Comparison of ENCODE assay signal across 8 mouse cellular contexts in the genomic region with DNA sequence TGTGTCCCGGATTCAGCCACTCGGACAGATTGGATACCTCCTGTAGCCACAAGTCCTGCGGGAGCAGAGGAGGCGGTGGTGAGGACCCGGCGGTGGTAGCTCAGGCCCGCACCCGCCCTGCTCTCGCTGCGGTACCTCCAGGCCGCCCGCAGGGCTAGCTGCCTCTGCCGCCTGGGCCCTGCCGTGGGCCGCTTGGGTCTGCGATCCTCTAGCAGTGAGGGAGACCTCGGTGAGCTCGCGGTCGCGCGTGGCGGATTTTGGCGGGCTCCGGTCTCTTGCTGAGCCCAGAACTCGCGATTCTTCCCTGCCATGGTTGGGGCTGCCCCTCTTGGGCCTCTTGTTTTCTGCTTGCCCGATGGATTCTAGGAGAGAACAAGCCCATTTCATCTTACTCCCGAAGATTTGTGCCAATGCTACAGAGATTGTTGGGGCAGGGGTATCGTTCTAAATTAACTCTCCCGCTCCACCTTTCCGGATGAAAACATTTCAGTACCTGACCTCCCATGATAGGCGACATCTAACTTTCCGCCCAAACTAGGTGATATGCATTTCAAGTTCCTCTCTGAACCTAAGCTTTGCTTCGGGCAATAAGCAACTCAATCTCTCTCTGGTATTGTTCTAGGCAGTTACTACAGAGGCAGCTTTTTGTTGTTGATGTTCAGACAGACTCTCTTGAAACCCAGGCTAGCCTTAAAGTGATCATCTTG. TPM values are rescaled to one million over a fixed set of nuclear protein-coding genes. Genes with fewer than 3 reads are reported as not detected.
DNase-seq lines count a peak whose midpoint lies in the region; ATAC-seq and TF ChIP-seq lines count a peak whose summit lies in the region.

No protein-coding gene starts in this region.

- H3K27me3 ChIP-seq in kidney, embryonic 14.5 days (ENCODE audit: control insufficient read depth, insufficient read depth, low read length): no peaks in the 10 kb centered on the region
- no peaks in the 10 kb centered on the region for H3K27me3 ChIP-seq in MEL (ENCODE audit: control insufficient read depth in 1 of 2, insufficient read depth in 2 of 2, low read length in 2 of 2)
- H3K27me3 ChIP-seq in forebrain, embryonic 12.5 days: no peaks in the 10 kb centered on the region
- H3K27me3 ChIP-seq in liver, embryonic 16.5 days (ENCODE audit: control insufficient read depth, insufficient read depth, low read depth, low read length): no peaks in the 10 kb centered on the region

- peak; percentile 77 for ATAC-seq in kidney, embryonic 14.5 days (ENCODE audit: low FRiP score, low TSS enrichment)
- peak; percentile 67 for ATAC-seq in forebrain, embryonic 12.5 days (ENCODE audit: low FRiP score)
- peak; percentile 68 for ATAC-seq in liver, embryonic 16.5 days (ENCODE audit: low read depth)

- peak overlapping the region; percentile 83 for H3K4me2 ChIP-seq in kidney, embryonic 14.5 days (replicated peaks; ENCODE audit: low read depth, low read length)
- peak overlapping the region; percentile 88 for H3K4me2 ChIP-seq in forebrain, embryonic 12.5 days
- peak overlapping the region; percentile 93 for H3K4me2 ChIP-seq in liver, embryonic 16.5 days (ENCODE audit: low read depth, low read length)

- no peak for TF ChIP-seq EP300 in MEL (IDR thresholded peaks at IDR 0.05; ENCODE audit: low read depth in 1 of 2, low read length in 2 of 2)

- TF ChIP-seq POLR2A in MEL (IDR thresholded peaks at IDR 0.05; ENCODE audit: control insufficient read depth in 1 of 2, insufficient read depth in 1 of 2, low read depth in 1 of 2, low read length in 2 of 2, poor library complexity in 1 of 2): no peak

- H3K79me2 ChIP-seq in MEL (ENCODE audit: control insufficient read depth, insufficient read depth, low read length, poor library complexity): peaks cover 18% of the 10 kb centered on the region

- under 1% methylated on average over 34 of the region's 35 CpGs for WGBS in kidney, embryonic 14.5 days
- 2% methylated on average over 34 of the region's 35 CpGs for WGBS in forebrain, embryonic 12.5 days
- 1% methylated on average over 35 of the region's 35 CpGs for WGBS in liver, embryonic 16.5 days (ENCODE audit: insufficient replicate concordance)

- H3K9me3 ChIP-seq in kidney, embryonic 14.5 days (ENCODE audit: control insufficient read depth, low read length): no peaks in the 10 kb centered on the region
- no peaks in the 10 kb centered on the region for H3K9me3 ChIP-seq in MEL (replicated peaks; ENCODE audit: insufficient read depth, low read length)
- H3K9me3 ChIP-seq in forebrain, embryonic 12.5 days: no peaks in the 10 kb centered on the region
- H3K9me3 ChIP-seq in liver, embryonic 16.5 days (replicated peaks; ENCODE audit: control insufficient read depth, low read length): no peaks in the 10 kb centered on the region

- TF ChIP-seq RAD21 in MEL (IDR thresholded peaks at IDR 0.05; ENCODE audit: low read depth, low read length): no peak

- TF ChIP-seq CTCF in MEL (IDR thresholded peaks at IDR 0.05 in 2 of 3, conservative IDR thresholded peaks at IDR 0.05 in 1 of 3; ENCODE audit: control insufficient read depth in 1 of 3, insufficient read depth in 1 of 3, low read depth in 2 of 3, low read length in 3 of 3, poor library complexity in 1 of 3, severe bottlenecking in 1 of 3): no peak

- no peak for DNase-seq in kidney, adult 9 months
- peak; percentile 69 for DNase-seq in MEL (ENCODE audit: low read depth, low spot score)
- no peak for DNase-seq in layer of hippocampus, adult 9-11 months
- DNase-seq in frontal cortex, postnatal 10 days (ENCODE audit: low spot score in 2 of 2): no peak
- DNase-seq in layer of hippocampus, adult 18-20 months (ENCODE audit: low spot score in 2 of 2): no peak

- H3K4me1 ChIP-seq in kidney, embryonic 14.5 days (ENCODE audit: control insufficient read depth, insufficient read depth, low read length): peaks cover 17% of the 10 kb centered on the region
- peaks cover 0 to 13% of the 10 kb centered on the region in 2 experiments; a peak in 3 of 4 replicates for H3K4me1 ChIP-seq in MEL (ENCODE audit: control insufficient read depth in 1 of 2, insufficient read depth in 2 of 2, low read length in 2 of 2)
- peaks cover 47% of the 10 kb centered on the region for H3K4me1 ChIP-seq in forebrain, embryonic 12.5 days
- peaks cover 16% of the 10 kb centered on the region for H3K4me1 ChIP-seq in liver, embryonic 16.5 days (ENCODE audit: control insufficient read depth, low read depth, low read length)

- H3K4me3 ChIP-seq in kidney, embryonic 14.5 days (ENCODE audit: low read length): peak overlapping the region; percentile 89
- H3K4me3 ChIP-seq in MEL (ENCODE audit: control insufficient read depth in 1 of 2, insufficient read depth in 1 of 2, low read depth in 2 of 2, low read length in 2 of 2): peak overlapping the region; percentile 87 to 95
- peak overlapping the region; percentile 79 for H3K4me3 ChIP-seq in forebrain, embryonic 12.5 days (replicated peaks)
- H3K4me3 ChIP-seq in liver, embryonic 16.5 days (ENCODE audit: low read depth, low read length): peak overlapping the region; percentile 89

- H3K9ac ChIP-seq in kidney, embryonic 14.5 days (ENCODE audit: low read depth, low read length): peak overlapping the region; percentile 94
- H3K9ac ChIP-seq in MEL (ENCODE audit: control insufficient read depth, low read depth, low read length, poor library complexity, severe bottlenecking): peak overlapping the region; percentile 95
- H3K9ac ChIP-seq in forebrain, embryonic 12.5 days: peak overlapping the region; percentile 93
- H3K9ac ChIP-seq in liver, embryonic 16.5 days (ENCODE audit: low read depth, low read length): peak overlapping the region; percentile 97

- peaks cover 35% of the 10 kb centered on the region for H3K36me3 ChIP-seq in kidney, embryonic 14.5 days (ENCODE audit: control insufficient read depth, insufficient read depth, low read length)
- H3K36me3 ChIP-seq in MEL (ENCODE audit: control insufficient read depth in 1 of 2, insufficient read depth in 2 of 2, low read length in 2 of 2): peaks cover 0 to 6% of the 10 kb centered on the region in 2 experiments; a peak in 2 of 4 replicates
- peaks cover 32% of the 10 kb centered on the region for H3K36me3 ChIP-seq in forebrain, embryonic 12.5 days (replicated peaks)
- H3K36me3 ChIP-seq in liver, embryonic 16.5 days (ENCODE audit: control insufficient read depth, insufficient read depth): peaks cover 16% of the 10 kb centered on the region; the same call in 1 of the 2 replicates

- H3K27ac ChIP-seq in kidney, embryonic 14.5 days (ENCODE audit: low read depth, low read length): peak overlapping the region; percentile 81
- peak overlapping the region; percentile 83 for H3K27ac ChIP-seq in MEL (ENCODE audit: control insufficient read depth, low read depth, low read length)
- H3K27ac ChIP-seq in forebrain, embryonic 12.5 days: peak overlapping the region; percentile 88
- H3K27ac ChIP-seq in liver, embryonic 16.5 days (ENCODE audit: low read length): peak overlapping the region; percentile 87

TF ChIP-seq in MEL, 35 proteins besides CTCF, POLR2A, EP300 and RAD21:
- TF ChIP-seq MXI1 (IDR thresholded peaks at IDR 0.05; ENCODE audit: low read depth, low read length): no peak
- TF ChIP-seq ZMIZ1 (IDR thresholded peaks at IDR 0.05; ENCODE audit: low read depth, low read length): no peak
- no peak for TF ChIP-seq GABPA (IDR thresholded peaks at IDR 0.05; ENCODE audit: low read depth, low read length)
- no peak for TF ChIP-seq MAFK (IDR thresholded peaks at IDR 0.05; ENCODE audit: borderline replicate concordance, low read depth, low read length)
- no peak for TF ChIP-seq USF1 (IDR thresholded peaks at IDR 0.05; ENCODE audit: low read depth, low read length)
- 0 out of 2 replicates have a peak, but pooled peaks have one; percentile 67 for TF ChIP-seq CHD1 (IDR thresholded peaks at IDR 0.05; ENCODE audit: low read depth, low read length)
- no peak for TF ChIP-seq KAT2A (conservative IDR thresholded peaks at IDR 0.05; ENCODE audit: low read depth, low read length)
- TF ChIP-seq TBP (IDR thresholded peaks at IDR 0.05; ENCODE audit: low read depth, low read length): 0 out of 2 replicates have a peak, but pooled peaks have one; percentile 28
- peak; percentile 73 for TF ChIP-seq SIN3A (IDR thresholded peaks at IDR 0.05; ENCODE audit: low read length)
- no peak for TF ChIP-seq BHLHE40 (IDR thresholded peaks at IDR 0.05; ENCODE audit: borderline replicate concordance, low read depth, low read length)
- TF ChIP-seq UBTF (IDR thresholded peaks at IDR 0.05; ENCODE audit: borderline replicate concordance, insufficient read depth, low read depth, low read length): 0 out of 2 replicates have a peak, but pooled peaks have one; percentile 70
- TF ChIP-seq E2F4 (IDR thresholded peaks at IDR 0.05; ENCODE audit: borderline replicate concordance, low read depth, low read length): 0 out of 2 replicates have a peak, but pooled peaks have one; percentile 52
- TF ChIP-seq RCOR1 (IDR thresholded peaks at IDR 0.05; ENCODE audit: low read depth, low read length): no peak

RNA-seq across cellular contexts. Expression of gene Rce1, which starts 0.5 kb away (rescaled TPM):
- 73.1 and 85.0 TPM in 2 replicates for polyA plus RNA-seq in kidney, embryonic 14.5 days (2014; fragmentation: Nextera tagmentation; extraction: Ambion mirVana)
- 37.1 and 43.1 TPM in 2 replicates for total RNA-seq in MEL (2012; rRNA removed)
- 10 to 100 TPM in 1 of 2 experiments, not detected in 1; 67.8 TPM for polyA plus RNA-seq in MEL (2012; ENCODE audit: insufficient read depth in 1 of 2, insufficient read length in 2 of 2, low read depth in 1 of 2, low replicate concordance in 2 of 2, missing spikeins in 1 of 2)
- polyA plus RNA-seq in forebrain, embryonic 12.5 days (2016; fragmentation: Nextera tagmentation; extraction: Ambion mirVana): 57.8 and 63.0 TPM in 2 replicates
- 22.5 and 23.5 TPM in 2 replicates for polyA plus RNA-seq in liver, embryonic 16.5 days (2015; fragmentation: Nextera tagmentation; extraction: Ambion mirVana)
- total RNA-seq in layer of hippocampus, adult 18-20 months (2021): 10 to 100 TPM; 23.1 to 28.3 TPM

RNA-seq across cellular contexts. Expression of gene Lrfn4, which starts 10.5 kb away (rescaled TPM):
- polyA plus RNA-seq in kidney, embryonic 14.5 days (2014; fragmentation: Nextera tagmentation; extraction: Ambion mirVana): 12.6 and 15.4 TPM in 2 replicates
- 11.5 and 14.0 TPM in 2 replicates for total RNA-seq in MEL (2012; rRNA removed)
- polyA plus RNA-seq in MEL (2012; ENCODE audit: insufficient read depth in 1 of 2, insufficient read length in 2 of 2, low read depth in 1 of 2, low replicate concordance in 2 of 2, missing spikeins in 1 of 2): 10 to 100 TPM in 1 of 2 experiments, not detected in 1; 17.5 TPM
- 11.4 and 13.3 TPM in 2 replicates for polyA plus RNA-seq in forebrain, embryonic 12.5 days (2016; fragmentation: Nextera tagmentation; extraction: Ambion mirVana)
- polyA plus RNA-seq in liver, embryonic 16.5 days (2015; fragmentation: Nextera tagmentation; extraction: Ambion mirVana): 0.23 and 0.28 TPM in 2 replicates
- 10 to 100 TPM; 35.2 to 35.6 TPM for total RNA-seq in layer of hippocampus, adult 18-20 months (2021)
